Mouse (Mus musculus) cerebellum, adult 18-20 months (tissue): ENCODE results near the gene Cnn2.
"Not testable (repeated sequence)": the region's sequence is repeated elsewhere in the genome, so short reads cannot be mapped to it uniquely, and the experiment has no call there.

Experiments used
- DNase-seq, 2 experiments: peaks; one replicate each; pipeline ENCODE4 v3.0.0; 2021

Gene Cnn2

GRCm38 (mm10) chr10:80044087-80044486 is 55.7 kb downstream of the Cnn2 start:
- no peak for DNase-seq

- not testable (repeated sequence) for DNase-seq
These were observed 57.0 kb downstream of the Cnn2 start for GRCm38 (mm10) chr10:80045364-80045763.
